Mouse (Mus musculus): ENCODE data around the gene Utp4. TPM values are rescaled to one million over a fixed set of nuclear protein-coding genes. Genes with fewer than 3 reads are reported as not detected.
"Not testable (repeated sequence)": the region's sequence is repeated elsewhere in the genome, so short reads cannot be mapped to it uniquely, and the experiment has no call there.

Utp4 gene
- total RNA-seq, 2 experiments from 2014 or later, result 18.0 to 21.0 TPM

GRCm38 (mm10) chr8:106892806-106893451 lies 507 bp upstream of the Utp4 start:
- DNase-seq, result no peak
- intact Hi-C loops (cut with DNase I), result no loop called here

- intact Hi-C loops (cut with DNase I), result no loop called here
- DNase-seq, result no peak
Observed at GRCm38 (mm10) chr8:106899473-106899872, 6.0 kb downstream of the Utp4 start.

GRCm38 (mm10) chr8:106905727-106906480 lies 12.5 kb downstream of the Utp4 start:
- intact Hi-C loops (cut with DNase I), result loop anchor here (2.0 kb wide), 1 partner anchor 99 kb away; no protein-coding TSS in a partner anchor

GRCm38 (mm10) chr8:106906635-106907034 lies 13.2 kb downstream of the Utp4 start:
- intact Hi-C loops (cut with DNase I), result loop anchor here (2.0 kb wide), 1 partner anchor 98 kb away; no protein-coding TSS in a partner anchor
- no peak for DNase-seq

More at GRCm38 (mm10) chr8:106905727-106906480, 12.5 kb downstream of the Utp4 start:
- peak; percentile 56 to 57 for DNase-seq

GRCm38 (mm10) chr8:106907450-106907849 lies 14.0 kb downstream of the Utp4 start:
- intact Hi-C loops (cut with DNase I), result loop anchor here (2.0 kb wide), 1 partner anchor 97 kb away; no protein-coding TSS in a partner anchor
- no peak for DNase-seq

GRCm38 (mm10) chr8:106908291-106908690 lies 14.9 kb downstream of the Utp4 start:
- intact Hi-C loops (cut with DNase I), result no loop called here
- no peak for DNase-seq

GRCm38 (mm10) chr8:106913631-106914030 lies 20.2 kb downstream of the Utp4 start:
- intact Hi-C loops (cut with DNase I), result no loop called here

GRCm38 (mm10) chr8:106919721-106920394 lies 26.4 kb downstream of the Utp4 start:
- intact Hi-C loops (cut with DNase I), result no loop called here
- no peak for DNase-seq

More at GRCm38 (mm10) chr8:106913631-106914030, 20.2 kb downstream of the Utp4 start:
- DNase-seq, result no peak

- intact Hi-C loops (cut with DNase I), result no loop called here
- no peak for DNase-seq
Observed at GRCm38 (mm10) chr8:106920395-106920741, 26.9 kb downstream of the Utp4 start.

GRCm38 (mm10) chr8:106924057-106924456 lies 30.6 kb downstream of the Utp4 start:
- intact Hi-C loops (cut with DNase I), result no loop called here
- DNase-seq, result no peak

- intact Hi-C loops (cut with DNase I), result loop anchor here (5.0 kb wide), 1 partner anchor 77 kb away; no protein-coding TSS in a partner anchor
- no peak for DNase-seq
Observed at GRCm38 (mm10) chr8:106924904-106925349, 31.5 kb downstream of the Utp4 start.

- DNase-seq, result no peak
- intact Hi-C loops (cut with DNase I), result loop anchor here (5.0 kb wide), 1 partner anchor 77 kb away; no protein-coding TSS in a partner anchor
Observed at GRCm38 (mm10) chr8:106925446-106925845, 32.0 kb downstream of the Utp4 start.

- DNase-seq, result no peak
- intact Hi-C loops (cut with DNase I), result loop anchor here (5.0 kb wide), 1 partner anchor 75 kb away; no protein-coding TSS in a partner anchor
Observed at GRCm38 (mm10) chr8:106927247-106927646, 33.8 kb downstream of the Utp4 start.

GRCm38 (mm10) chr8:106928182-106928581 lies 34.7 kb downstream of the Utp4 start:
- intact Hi-C loops (cut with DNase I), result loop anchor here (5.0 kb wide), 1 partner anchor 74 kb away; no protein-coding TSS in a partner anchor
- not testable (repeated sequence) for DNase-seq

- intact Hi-C loops (cut with DNase I), result loop anchor here (5.0 kb wide), 1 partner anchor 73 kb away; no protein-coding TSS in a partner anchor
Observed at GRCm38 (mm10) chr8:106929155-106929913, 35.9 kb downstream of the Utp4 start.

GRCm38 (mm10) chr8:106929921-106930320 lies 36.5 kb downstream of the Utp4 start:
- no peak for DNase-seq
- intact Hi-C loops (cut with DNase I), result loop anchor here (5.0 kb wide), 1 partner anchor 72 kb away; no protein-coding TSS in a partner anchor

More at GRCm38 (mm10) chr8:106929155-106929913, 35.9 kb downstream of the Utp4 start:
- peak in 1 of 2 experiments; percentile 37 for DNase-seq

GRCm38 (mm10) chr8:106932376-106933065 lies 39.1 kb downstream of the Utp4 start:
- no peak for DNase-seq
- intact Hi-C loops (cut with DNase I), result no loop called here

- DNase-seq, result no peak
- intact Hi-C loops (cut with DNase I), result no loop called here
Observed at GRCm38 (mm10) chr8:106933506-106934143, 40.2 kb downstream of the Utp4 start.
